Mouse (Mus musculus) heart, embryonic 12.5 days (tissue): ENCODE data around the gene Pid1. TPM values are rescaled to one million over a fixed set of nuclear protein-coding genes. Genes with fewer than 3 reads are reported as not detected.

Experiments used
- ATAC-seq: fragments of 200-750 bp; cut with Nextera tagmentation; 2 replicates; pipeline ENCODE4 v1.8.0; 2017; ENCODE audit warnings: moderate TSS enrichment, moderate library complexity; ENCODE audit not compliant: insufficient number of reproducible peaks, low FRiP score
- H3K27ac ChIP-seq: fragments of 300-500 bp; sonication (generic); 2 replicates; pipeline ENCODE4 v1.5.1; 2016; ENCODE audit warnings: mild to moderate bottlenecking, moderate library complexity; ENCODE audit not compliant: poor library complexity, severe bottlenecking
- H3K27me3 ChIP-seq: fragments of 300-500 bp; sonication (generic); replicated peaks from 2 replicates; pipeline ENCODE4 v1.6.1; 2016; ENCODE audit warnings: mild to moderate bottlenecking, moderate library complexity
- H3K36me3 ChIP-seq: fragments of 300-500 bp; sonication (generic); 2 replicates; pipeline ENCODE4 v1.6.1; 2016; ENCODE audit warnings: mild to moderate bottlenecking, moderate library complexity
- H3K4me1 ChIP-seq: fragments of 300-500 bp; sonication (generic); replicated peaks from 2 replicates; pipeline ENCODE4 v1.6.1; 2016; ENCODE audit warnings: mild to moderate bottlenecking
- H3K4me2 ChIP-seq: fragments of 300-500 bp; sonication (generic); 2 replicates; pipeline ENCODE4 v1.6.1; 2016; ENCODE audit warnings: mild to moderate bottlenecking, moderate library complexity
- H3K4me3 ChIP-seq: fragments of 300-500 bp; sonication (generic); 2 replicates; pipeline ENCODE4 v1.5.1; 2016; ENCODE audit warnings: mild to moderate bottlenecking
- H3K9ac ChIP-seq: fragments of 300-500 bp; sonication (generic); 2 replicates; pipeline ENCODE4 v1.6.1; 2016; ENCODE audit warnings: mild to moderate bottlenecking, moderate library complexity
- H3K9me3 ChIP-seq: fragments of 300-500 bp; sonication (generic); replicated peaks from 2 replicates; pipeline ENCODE4 v1.6.1; 2016; ENCODE audit warnings: mild to moderate bottlenecking, moderate library complexity
- WGBS: fragments of 180-500 bp; shearing (Covaris S2); methylation state at CpG from one replicate; pipeline ENCODE4 v1.1.7; 2016; 5-methylcytosine and 5-hydroxymethylcytosine counted together
- polyA plus RNA-seq: library from polyadenylated mRNA; unstranded; fragments of >200 nt; fragmentation: Nextera tagmentation; extraction: Ambion mirVana; gene quantifications from 2 replicates; pipeline ENCODE4 v1.2.1, GENCODE M21; 2016

The Pid1 gene
- polyA plus RNA-seq, 1 experiment from 2014 or later: 8.5 TPM

GRCm38 (mm10) chr1:84093291-84093690 lies 270.7 kb downstream of the Pid1 start:
- no peak overlapping the region for H3K9ac ChIP-seq
- no peaks in the 10 kb centered on the region for H3K4me1 ChIP-seq
- WGBS: 71% methylated on average over 2 of the region's 2 CpGs
- no peaks in the 10 kb centered on the region for H3K27me3 ChIP-seq
- no peak overlapping the region for H3K4me2 ChIP-seq
- H3K4me3 ChIP-seq: no peak overlapping the region
- H3K27ac ChIP-seq: no peak overlapping the region
- no peak for ATAC-seq
- H3K36me3 ChIP-seq: no peaks in the 10 kb centered on the region
- no peaks in the 10 kb centered on the region; the same call in 1 of the 2 replicates for H3K9me3 ChIP-seq

- H3K27me3 ChIP-seq: no peaks in the 10 kb centered on the region
- no peaks in the 10 kb centered on the region for H3K4me1 ChIP-seq
- ATAC-seq: no peak
- no peak overlapping the region for H3K4me2 ChIP-seq
- H3K9ac ChIP-seq: no peak overlapping the region
- no peaks in the 10 kb centered on the region for H3K36me3 ChIP-seq
- WGBS: 76% methylated on average over 2 of the region's 2 CpGs
- no peaks in the 10 kb centered on the region for H3K9me3 ChIP-seq
- H3K4me3 ChIP-seq: no peak overlapping the region
- no peak overlapping the region for H3K27ac ChIP-seq
Observed at GRCm38 (mm10) chr1:84089664-84090063, 274.3 kb downstream of the Pid1 start.

GRCm38 (mm10) chr1:84087957-84088356 lies 276.0 kb downstream of the Pid1 start:
- no peak for ATAC-seq
- Histone ChIP-seq H3K4me3 (no peak overlapping the region), H3K4me1 (no peaks in the 10 kb centered on the region), H3K27ac (no peak overlapping the region), H3K27me3 (no peaks in the 10 kb centered on the region), H3K36me3 (no peaks in the 10 kb centered on the region), H3K9me3 (no peaks in the 10 kb centered on the region), H3K9ac (no peak overlapping the region), H3K4me2 (no peak overlapping the region)
- WGBS: 69% methylated on average over 2 of the region's 2 CpGs

GRCm38 (mm10) chr1:84087325-84087724 lies 276.7 kb downstream of the Pid1 start:
- Histone ChIP-seq H3K9me3 (no peaks in the 10 kb centered on the region), H3K4me2 (no peak overlapping the region), H3K27me3 (no peaks in the 10 kb centered on the region), H3K9ac (no peak overlapping the region), H3K4me3 (no peak overlapping the region), H3K36me3 (no peaks in the 10 kb centered on the region), H3K27ac (no peak overlapping the region), H3K4me1 (no peaks in the 10 kb centered on the region)
- ATAC-seq: no peak
- 29% methylated on average over 6 of the region's 6 CpGs for WGBS

GRCm38 (mm10) chr1:84086486-84086885 lies 277.5 kb downstream of the Pid1 start:
- 55% methylated on average over 1 of the region's 1 CpGs for WGBS
- Histone ChIP-seq H3K27me3 (no peaks in the 10 kb centered on the region), H3K4me1 (no peaks in the 10 kb centered on the region), H3K9me3 (no peaks in the 10 kb centered on the region), H3K36me3 (no peaks in the 10 kb centered on the region), H3K4me3 (no peak overlapping the region), H3K4me2 (no peak overlapping the region), H3K27ac (no peak overlapping the region), H3K9ac (no peak overlapping the region)
- no peak for ATAC-seq

GRCm38 (mm10) chr1:84085361-84085760 lies 278.6 kb downstream of the Pid1 start:
- Histone ChIP-seq H3K4me2 (no peak overlapping the region), H3K9me3 (0 out of 2 replicates have a peak, but pooled peaks cover 4% of the 10 kb centered on the region), H3K4me1 (no peaks in the 10 kb centered on the region), H3K27me3 (no peaks in the 10 kb centered on the region), H3K36me3 (no peaks in the 10 kb centered on the region), H3K4me3 (no peak overlapping the region), H3K27ac (no peak overlapping the region), H3K9ac (no peak overlapping the region)
- WGBS: 86% methylated on average over 3 of the region's 3 CpGs
- ATAC-seq: no peak

- H3K4me3 ChIP-seq: no peak overlapping the region
- no peak overlapping the region for H3K9ac ChIP-seq
- ATAC-seq: no peak
- H3K27ac ChIP-seq: no peak overlapping the region
- no peaks in the 10 kb centered on the region for H3K27me3 ChIP-seq
- H3K9me3 ChIP-seq: peaks cover 6% of the 10 kb centered on the region; the same call in 1 of the 2 replicates
- 76% methylated on average over 8 of the region's 8 CpGs for WGBS
- no peak overlapping the region for H3K4me2 ChIP-seq
- H3K4me1 ChIP-seq: no peaks in the 10 kb centered on the region
- H3K36me3 ChIP-seq: no peaks in the 10 kb centered on the region
Observed at GRCm38 (mm10) chr1:84079566-84079965, 284.4 kb downstream of the Pid1 start.

- Histone ChIP-seq H3K27me3 (no peaks in the 10 kb centered on the region), H3K27ac (no peak overlapping the region), H3K4me2 (no peak overlapping the region), H3K9me3 (peaks cover 6% of the 10 kb centered on the region; the same call in 1 of the 2 replicates), H3K9ac (no peak overlapping the region), H3K36me3 (no peaks in the 10 kb centered on the region), H3K4me1 (no peaks in the 10 kb centered on the region), H3K4me3 (no peak overlapping the region)
- no peak for ATAC-seq
- WGBS: 83% methylated on average over 1 of the region's 1 CpGs
Observed at GRCm38 (mm10) chr1:84077023-84077422, 287.0 kb downstream of the Pid1 start.

- Histone ChIP-seq H3K4me3 (no peak overlapping the region), H3K9me3 (no peaks in the 10 kb centered on the region), H3K36me3 (no peaks in the 10 kb centered on the region), H3K4me1 (no peaks in the 10 kb centered on the region), H3K9ac (no peak overlapping the region), H3K27ac (no peak overlapping the region), H3K27me3 (no peaks in the 10 kb centered on the region), H3K4me2 (no peak overlapping the region)
- 69% methylated on average over 5 of the region's 5 CpGs for WGBS
- no peak for ATAC-seq
Observed at GRCm38 (mm10) chr1:84056884-84057630, 306.9 kb downstream of the Pid1 start.

GRCm38 (mm10) chr1:84056306-84056705 lies 307.7 kb downstream of the Pid1 start:
- Histone ChIP-seq H3K36me3 (no peaks in the 10 kb centered on the region), H3K4me1 (no peaks in the 10 kb centered on the region), H3K9ac (no peak overlapping the region), H3K27ac (no peak overlapping the region), H3K27me3 (no peaks in the 10 kb centered on the region), H3K9me3 (no peaks in the 10 kb centered on the region), H3K4me2 (no peak overlapping the region), H3K4me3 (no peak overlapping the region)
- no peak for ATAC-seq
- WGBS: 54% methylated on average over 1 of the region's 1 CpGs

GRCm38 (mm10) chr1:84025746-84026145 lies 338.2 kb downstream of the Pid1 start:
- no peaks in the 10 kb centered on the region for H3K27me3 ChIP-seq
- no peaks in the 10 kb centered on the region for H3K36me3 ChIP-seq
- no peaks in the 10 kb centered on the region for H3K9me3 ChIP-seq
- ATAC-seq: no peak
- H3K4me2 ChIP-seq: no peak overlapping the region
- no peak overlapping the region for H3K4me3 ChIP-seq
- H3K4me1 ChIP-seq: no peaks in the 10 kb centered on the region
- WGBS: 72% methylated on average over 1 of the region's 1 CpGs
- no peak overlapping the region for H3K9ac ChIP-seq
- no peak overlapping the region for H3K27ac ChIP-seq

- Histone ChIP-seq H3K27ac (no peak overlapping the region), H3K27me3 (no peaks in the 10 kb centered on the region), H3K36me3 (no peaks in the 10 kb centered on the region), H3K9me3 (no peaks in the 10 kb centered on the region), H3K4me2 (no peak overlapping the region), H3K4me3 (no peak overlapping the region), H3K9ac (no peak overlapping the region), H3K4me1 (no peaks in the 10 kb centered on the region)
- no peak for ATAC-seq
- WGBS: 75% methylated on average over 4 of the region's 4 CpGs
Observed at GRCm38 (mm10) chr1:84012871-84013375, 351.1 kb downstream of the Pid1 start.
